Mouse (Mus musculus) layer of hippocampus, adult 2 months (tissue): ENCODE results near the gene Inpp1. TPM values are rescaled to one million over a fixed set of nuclear protein-coding genes. Genes with fewer than 3 reads are reported as not detected.
A peak's percentile ranks its signal among the peaks of the same experiment; 100 is the strongest.

Experiments
- DNase-seq, 2 experiments: peaks; one replicate each; pipeline ENCODE4 v3.0.0; 2022; ENCODE audit warnings: low spot score in 2 of 2
- H3K27ac ChIP-seq: fragments of 200-600 bp; 2 replicates; pipeline ENCODE4 v1.8.1; 2022
- H3K4me3 ChIP-seq: fragments of 200-600 bp; 2 replicates; pipeline ENCODE4 v1.8.1; 2022; ENCODE audit warnings: mild to moderate bottlenecking
- CTCF ChIP-seq: fragments of 200-600 bp; conservative IDR thresholded peaks from 2 replicates; pipeline ENCODE4 v1.8.1; 2022; ENCODE audit warnings: antibody characterized with exemption, mild to moderate bottlenecking, moderate library complexity
- total RNA-seq, 2 experiments: library from RNA; stranded (reverse); gene quantifications; 2 replicates each; pipeline ENCODE4 v1.2.3; 2021

Inpp1 gene
- total RNA-seq, 2 experiments from 2014 or later = 37.9 to 39.0 TPM

DNA sequence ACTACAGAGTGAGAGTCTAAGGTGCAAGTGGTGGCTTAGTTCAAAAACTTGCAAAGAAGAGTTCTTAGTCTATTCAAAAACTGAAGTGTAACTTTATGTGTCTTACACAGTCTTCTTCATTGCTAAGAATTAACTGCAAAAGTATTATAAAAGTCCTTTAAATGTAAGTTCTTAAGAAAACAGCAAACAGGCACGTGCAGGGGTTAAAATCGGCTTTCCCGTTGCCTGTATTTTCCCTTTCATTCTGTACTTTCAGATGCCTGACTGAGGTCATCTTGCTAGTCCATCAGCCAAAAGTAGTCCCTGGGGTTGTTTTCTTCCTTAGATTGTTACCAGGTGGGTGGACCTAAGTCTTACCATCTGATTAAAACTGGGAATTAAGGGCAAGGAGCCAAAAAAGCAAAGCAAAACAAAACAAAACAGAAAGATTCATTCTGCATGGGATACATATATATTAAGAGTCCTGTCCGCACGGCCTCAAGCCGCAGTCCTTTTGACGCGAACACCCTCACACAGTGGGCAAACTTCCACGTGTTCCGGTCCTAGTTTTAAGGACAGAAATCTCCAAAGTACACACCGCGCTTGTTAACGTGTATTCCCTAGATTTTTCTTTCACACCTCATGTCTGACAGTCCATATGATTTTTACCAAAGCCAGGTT, 1.1 kb downstream of the Inpp1 start:
- Histone ChIP-seq H3K27ac (peak overlapping the region; percentile 96), H3K4me3 (peak overlapping the region; percentile 76)
- DNase-seq = no peak
- no peak for TF ChIP-seq CTCF

DNA sequence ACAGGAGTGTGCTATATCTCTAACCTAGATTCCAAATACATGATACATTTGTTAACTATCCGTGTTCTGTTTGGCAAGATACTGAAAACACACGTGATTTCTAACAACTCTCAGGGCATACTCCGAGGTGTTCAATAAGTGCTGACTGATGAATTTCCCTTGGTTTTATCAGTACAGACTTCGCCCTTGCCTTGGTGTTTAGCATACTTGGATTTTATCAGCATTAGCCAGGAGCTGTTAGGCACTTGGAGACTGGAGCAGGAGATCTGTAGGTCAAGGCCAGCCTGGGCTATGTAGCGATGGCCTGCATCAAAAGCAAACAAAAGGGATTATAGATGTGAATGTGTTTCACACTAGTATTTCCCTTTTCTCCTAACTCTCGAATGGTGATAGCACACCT, 9.0 kb downstream of the Inpp1 start:
- TF ChIP-seq CTCF = no peak
- no peak for DNase-seq
- Histone ChIP-seq H3K4me3 (no peak overlapping the region), H3K27ac (no peak overlapping the region)

DNA sequence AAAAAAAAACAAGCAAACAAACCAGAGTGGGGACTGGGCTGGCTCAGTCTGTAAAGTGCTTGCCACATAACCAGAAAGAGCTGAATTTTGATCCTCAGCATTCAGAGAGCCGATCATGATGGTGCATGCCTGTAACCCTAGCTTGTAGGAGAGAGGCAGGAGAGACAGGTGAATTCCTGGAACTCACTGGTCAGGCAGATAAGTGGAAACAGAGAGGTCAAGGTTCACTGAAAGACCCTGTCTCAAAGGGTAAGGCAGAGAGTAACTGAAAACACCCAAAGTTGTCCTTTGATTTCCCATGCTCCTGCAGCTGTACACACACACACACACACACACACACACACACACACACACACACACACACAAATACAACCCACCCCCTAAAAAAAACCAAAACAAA, 12.4 kb downstream of the Inpp1 start:
- Histone ChIP-seq H3K4me3 (no peak overlapping the region), H3K27ac (no peak overlapping the region)
- no peak for TF ChIP-seq CTCF
- no peak for DNase-seq

DNA sequence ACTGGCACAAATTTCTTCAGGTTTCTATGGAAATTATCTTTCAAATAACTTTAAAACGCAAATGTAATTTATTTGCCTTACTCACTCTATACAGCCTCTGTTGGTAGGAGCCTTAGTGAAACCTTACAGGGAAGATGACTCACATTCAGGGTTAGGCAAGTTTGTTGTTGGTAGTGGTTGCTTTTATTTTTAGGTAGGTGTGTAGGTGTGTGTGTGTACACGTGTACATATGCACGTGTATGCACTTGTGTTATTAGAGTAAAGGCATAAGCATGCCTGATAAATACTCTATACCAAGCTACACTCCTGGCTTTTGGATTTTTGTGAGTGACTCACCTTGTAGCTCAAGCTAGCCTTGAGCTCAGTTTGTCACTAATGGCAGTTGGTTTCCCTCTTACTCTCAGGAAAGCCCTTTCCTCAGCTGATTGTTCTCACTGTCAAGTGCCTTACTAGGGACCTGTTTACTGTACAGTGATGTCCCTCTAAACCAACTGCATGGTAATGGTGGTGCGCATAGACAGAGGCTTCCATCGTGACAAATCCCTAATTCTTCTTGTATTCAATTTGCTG, 15.0 kb downstream of the Inpp1 start:
- Histone ChIP-seq H3K27ac (no peak overlapping the region), H3K4me3 (no peak overlapping the region)
- DNase-seq = no peak
- TF ChIP-seq CTCF = no peak

DNA sequence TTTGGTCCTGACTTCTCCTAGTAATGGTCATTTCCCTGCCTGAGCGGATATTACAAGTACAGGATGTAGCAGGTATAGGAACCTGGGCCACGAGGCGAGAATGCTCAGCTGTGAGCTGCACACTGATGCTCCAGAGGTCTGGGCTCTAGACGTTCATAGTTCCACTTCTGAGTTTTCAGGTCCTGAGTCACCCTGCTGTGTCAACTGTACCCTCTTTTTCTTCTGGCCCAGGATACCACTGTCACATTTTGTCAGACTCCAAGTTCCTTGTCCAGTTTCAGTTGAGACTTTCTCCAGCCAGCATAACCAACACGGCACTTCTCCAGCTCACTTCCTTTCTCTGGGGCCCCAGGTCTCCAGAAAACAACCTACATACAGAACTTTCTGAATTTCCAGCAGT, 15.8 kb downstream of the Inpp1 start:
- DNase-seq = no peak

DNA sequence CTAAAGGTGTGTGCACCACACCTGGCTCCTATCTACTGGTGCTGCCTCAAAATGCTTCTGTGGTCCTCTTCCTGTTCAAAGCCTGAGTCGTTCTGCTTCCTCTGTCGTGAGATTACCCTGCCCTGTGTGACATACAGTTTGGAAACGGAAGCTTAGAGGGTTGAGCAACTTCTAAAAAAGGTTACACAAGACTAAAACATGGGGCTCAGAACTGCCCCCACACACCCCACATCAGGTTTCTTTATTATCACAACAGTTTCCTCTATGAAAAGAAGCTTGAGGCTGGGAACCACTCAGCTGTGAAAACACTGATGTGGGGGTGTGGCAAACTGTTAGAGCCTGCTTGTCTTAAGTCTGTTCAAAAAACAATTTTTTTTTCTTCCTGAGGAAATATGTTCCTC, 17.1 kb downstream of the Inpp1 start:
- H3K4me3 ChIP-seq = no peak overlapping the region
- DNase-seq = peak; percentile 24 to 37
- no peak for TF ChIP-seq CTCF
- peak overlapping the region; percentile 77 for H3K27ac ChIP-seq

More for the DNA sequence above, 15.8 kb downstream of the Inpp1 start:
- TF ChIP-seq CTCF = no peak
- H3K27ac ChIP-seq = no peak overlapping the region; the same call in 1 of the 2 replicates
- no peak overlapping the region for H3K4me3 ChIP-seq

DNA sequence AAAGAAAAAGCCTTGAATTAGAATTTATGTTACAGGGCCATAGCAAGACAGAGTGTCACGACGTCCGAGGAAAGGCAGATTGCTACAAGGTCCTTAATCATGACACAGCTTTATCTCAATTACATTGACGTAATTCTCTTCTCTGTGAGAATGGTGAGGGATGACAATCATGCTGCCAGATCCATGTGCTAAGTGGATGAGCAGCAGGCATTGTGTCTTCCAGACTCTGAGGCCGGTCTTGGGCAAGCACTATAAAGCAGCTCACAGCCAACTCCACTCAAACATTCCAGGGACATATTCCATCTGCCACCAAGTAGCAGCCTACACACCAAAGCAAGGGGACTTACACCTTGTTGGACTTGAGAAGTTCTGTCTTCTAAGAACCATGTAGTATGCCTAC, 17.7 kb downstream of the Inpp1 start:
- TF ChIP-seq CTCF = no peak
- Histone ChIP-seq H3K27ac (peak overlapping the region; percentile 77), H3K4me3 (no peak overlapping the region; the same call in 1 of the 2 replicates)
- peak in 1 of 2 experiments; percentile 14 for DNase-seq

DNA sequence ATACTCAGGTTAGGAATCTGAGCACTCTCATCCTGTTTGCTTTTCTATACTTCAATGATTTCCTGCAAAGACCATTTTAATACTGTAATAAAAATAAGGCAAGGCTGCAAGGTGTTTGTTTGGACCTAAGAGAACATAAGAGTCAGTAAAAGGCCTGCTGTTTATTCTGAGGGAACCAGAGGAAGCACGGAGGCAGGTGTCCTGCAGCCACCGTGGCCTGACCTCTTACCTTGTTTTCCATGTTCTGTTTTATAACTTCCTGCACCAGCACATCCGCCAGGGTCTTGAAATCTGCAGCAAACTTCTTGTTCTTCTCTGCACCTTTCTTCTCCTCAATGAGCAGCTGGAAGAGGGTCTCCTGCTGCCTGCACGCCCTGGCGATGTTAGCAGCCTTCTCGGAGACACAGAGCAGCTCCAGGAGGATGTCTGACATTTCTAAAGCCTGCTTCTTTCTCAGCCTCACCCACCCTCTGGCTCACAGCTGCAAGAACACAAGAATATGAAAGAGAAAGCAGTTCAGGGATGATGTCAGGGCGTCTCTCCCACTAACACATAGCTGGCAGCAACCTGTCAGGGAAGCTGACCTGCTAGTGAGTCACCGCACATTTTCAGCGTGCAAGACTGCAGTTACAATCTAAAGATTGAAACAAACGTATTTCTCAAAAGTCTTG, 18.3 kb downstream of the Inpp1 start:
- TF ChIP-seq CTCF = no peak
- H3K27ac ChIP-seq = peak overlapping the region; percentile 77
- H3K4me3 ChIP-seq = peak overlapping the region; percentile 19; the same call in 1 of the 2 replicates
- DNase-seq = peak; percentile 27 to 55

DNA sequence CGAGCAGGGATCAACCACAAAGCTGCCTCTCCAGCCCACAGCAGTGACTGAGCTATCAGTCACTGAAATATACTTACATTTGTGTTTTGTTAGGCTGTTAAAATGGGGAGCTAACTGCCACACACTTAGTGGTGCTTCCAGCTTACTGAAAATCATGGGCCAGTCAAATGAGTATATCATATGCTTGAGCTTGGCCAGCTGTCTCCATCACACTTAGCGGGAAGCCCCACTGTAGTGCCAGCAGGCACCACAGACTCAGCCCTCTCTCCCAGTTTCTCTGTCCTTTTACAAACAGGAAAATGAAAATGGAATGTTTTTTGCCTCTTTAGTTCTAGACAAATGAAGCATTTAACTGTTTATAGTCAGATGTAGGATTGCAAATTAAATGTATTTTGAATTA, 21.6 kb downstream of the Inpp1 start:
- TF ChIP-seq CTCF = no peak
- Histone ChIP-seq H3K27ac (peak overlapping the region; percentile 9; the same call in 1 of the 2 replicates), H3K4me3 (no peak overlapping the region)
- no peak for DNase-seq

DNA sequence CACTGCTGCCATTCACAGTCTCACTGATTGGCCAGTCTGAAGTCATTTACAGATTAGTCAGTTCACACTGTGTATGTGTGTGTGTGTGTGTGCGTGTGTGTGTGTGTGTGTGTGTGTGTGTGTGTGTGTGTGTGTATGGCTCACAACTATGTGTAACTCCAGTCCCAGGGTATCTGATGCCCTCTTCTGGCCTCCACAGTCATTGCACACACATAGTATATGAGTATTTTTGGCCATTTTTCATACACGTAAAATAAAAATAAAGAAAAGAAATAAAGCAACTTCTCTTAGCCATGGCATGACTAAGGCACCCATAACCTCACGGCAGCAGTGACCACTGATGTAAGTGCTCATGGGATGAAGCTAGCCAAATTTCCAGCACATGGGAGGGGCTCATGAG, 23.8 kb downstream of the Inpp1 start:
- peak; percentile 51 for TF ChIP-seq CTCF
- Histone ChIP-seq H3K27ac (no peak overlapping the region), H3K4me3 (no peak overlapping the region)
- no peak for DNase-seq

DNA sequence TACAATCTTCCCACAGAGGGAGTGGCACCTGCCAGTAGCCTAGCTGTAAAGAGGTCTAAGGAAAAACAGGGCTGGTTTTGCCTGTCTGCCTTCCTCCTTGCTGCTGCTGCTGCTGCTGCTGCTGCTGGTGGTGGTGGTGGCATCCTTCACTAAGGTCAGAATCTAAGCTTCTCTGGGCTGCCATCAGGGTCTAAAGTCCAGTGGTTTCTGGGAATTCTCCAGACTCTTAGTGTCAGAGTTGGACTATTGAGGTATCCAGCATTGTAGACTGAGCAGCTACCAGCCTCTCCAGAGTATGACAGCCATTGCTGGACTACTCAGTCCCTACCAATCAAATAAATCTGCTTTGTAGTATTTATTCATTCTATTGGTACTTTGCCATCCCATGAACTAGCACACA, 24.8 kb downstream of the Inpp1 start:
- Histone ChIP-seq H3K27ac (no peak overlapping the region), H3K4me3 (no peak overlapping the region)
- no peak for DNase-seq
- no peak for TF ChIP-seq CTCF

DNA sequence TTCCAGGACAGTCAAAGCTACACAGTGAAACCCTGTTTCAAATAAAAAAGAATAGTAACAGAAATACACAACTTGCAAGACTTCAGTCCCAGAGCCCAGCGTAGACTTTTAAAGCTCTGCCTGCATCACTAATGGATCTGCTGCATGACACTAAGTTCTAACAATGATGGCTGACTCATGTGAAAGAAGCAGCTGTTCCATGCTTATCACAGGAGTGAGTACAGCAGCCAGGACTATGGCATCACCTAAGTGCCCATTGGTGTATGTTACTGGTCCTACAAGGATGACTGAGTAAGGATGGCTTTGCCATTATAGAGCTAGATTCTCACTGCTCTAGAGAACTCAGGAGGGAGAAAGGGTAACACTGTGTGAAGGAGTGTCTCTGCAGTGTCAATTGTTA, 30.2 kb downstream of the Inpp1 start:
- DNase-seq = no peak
- no peak for TF ChIP-seq CTCF
- no peak overlapping the region for H3K27ac ChIP-seq
- no peak overlapping the region for H3K4me3 ChIP-seq

DNA sequence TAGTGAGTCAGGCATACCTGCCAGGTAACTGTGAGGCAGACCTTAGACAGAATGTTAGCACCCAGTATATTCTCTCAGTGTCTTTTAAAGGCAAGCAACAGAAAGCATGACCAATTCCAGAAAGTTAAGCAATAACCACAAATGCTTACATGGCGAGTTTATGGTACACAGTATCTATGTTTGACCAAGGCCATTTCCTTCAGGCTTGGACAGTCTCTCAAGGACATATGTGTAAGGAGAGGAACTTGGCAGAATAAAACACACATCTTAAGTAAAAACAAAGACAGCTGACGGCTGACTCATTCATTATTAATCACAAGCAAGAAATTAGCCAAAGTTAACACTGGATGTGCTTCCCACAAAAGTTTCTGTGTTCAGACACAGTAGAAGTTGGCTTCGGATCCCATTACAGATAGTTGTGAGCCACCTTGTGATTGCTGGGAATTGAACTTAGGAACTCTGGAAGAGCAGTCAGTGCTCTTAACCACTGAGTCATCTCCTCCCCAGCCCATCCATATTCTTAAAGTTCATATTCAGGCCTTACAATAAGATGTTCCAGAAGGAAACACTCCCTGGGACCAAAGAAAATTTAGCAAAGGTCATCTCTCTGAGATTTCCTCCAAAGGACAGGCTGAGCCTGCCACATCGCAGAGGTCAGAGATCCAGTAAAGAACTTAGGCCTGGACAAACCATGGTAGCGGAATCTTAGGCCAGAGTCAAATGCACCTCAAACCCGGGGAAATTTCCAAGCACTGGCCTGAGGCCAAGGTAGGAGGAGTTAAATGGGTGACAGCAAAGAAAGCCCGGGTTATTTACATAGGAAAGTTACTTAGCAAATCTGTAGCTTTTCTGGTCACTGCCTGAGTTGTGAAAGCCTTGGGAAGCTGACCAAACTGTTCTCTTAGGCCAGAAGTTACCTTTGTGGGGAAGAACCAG, 52.0 kb downstream of the Inpp1 start:
- no peak for TF ChIP-seq CTCF
- no peak overlapping the region for H3K4me3 ChIP-seq
- DNase-seq = no peak

More for the DNA sequence above, 52.0 kb downstream of the Inpp1 start:
- no peak overlapping the region for H3K27ac ChIP-seq
